Mouse (Mus musculus): Measurements from ENCODE around the gene Psma5. TPM values are rescaled to one million over a fixed set of nuclear protein-coding genes. Genes with fewer than 3 reads are reported as not detected.
A peak's percentile ranks its signal among the peaks of the same experiment; 100 is the strongest.

Psma5 gene
- polyA plus RNA-seq (2016; fragmentation: Nextera tagmentation; extraction: Ambion mirVana): 374 and 403 TPM in 2 replicates

- Histone ChIP-seq H3K4me1 (peaks cover 10% of the 10 kb centered on the region; the same call in 1 of the 2 replicates), H3K4me3 (peak within 1 kb of the TSS; percentile 96), H3K27me3 (ENCODE audit: low read depth, poor library complexity, severe bottlenecking) (no peaks in the 10 kb centered on the region), H3K27ac (peak within 1 kb of the TSS; percentile 83), H3K9me3 (replicated peaks) (no peaks in the 10 kb centered on the region), H3K36me3 (peaks cover 14% of the 10 kb centered on the region)
- peak; percentile 96 for DNase-seq (ENCODE audit: low spot score)
- under 1% methylated on average over 79 of the region's 79 CpGs for WGBS
Measured at GRCm38 (mm10) chr3:108256719-108257637, at the start of gene Psma5. Gene Psma5 (plus strand): TSS chr3:108256926.

- Histone ChIP-seq H3K4me3 (peak overlapping the region; percentile 68), H3K36me3 (peaks cover 49% of the 10 kb centered on the region), H3K4me1 (peaks cover 32% of the 10 kb centered on the region), H3K9me3 (replicated peaks) (no peaks in the 10 kb centered on the region), H3K27me3 (ENCODE audit: low read depth, poor library complexity, severe bottlenecking) (no peaks in the 10 kb centered on the region), H3K27ac (peak overlapping the region; percentile 99)
- DNase-seq (ENCODE audit: low spot score): no peak
- 79% methylated on average over 3 of the region's 3 CpGs for WGBS
Measured at GRCm38 (mm10) chr3:108209001-108209400, 47.7 kb upstream of the Psma5 start.

DNA sequence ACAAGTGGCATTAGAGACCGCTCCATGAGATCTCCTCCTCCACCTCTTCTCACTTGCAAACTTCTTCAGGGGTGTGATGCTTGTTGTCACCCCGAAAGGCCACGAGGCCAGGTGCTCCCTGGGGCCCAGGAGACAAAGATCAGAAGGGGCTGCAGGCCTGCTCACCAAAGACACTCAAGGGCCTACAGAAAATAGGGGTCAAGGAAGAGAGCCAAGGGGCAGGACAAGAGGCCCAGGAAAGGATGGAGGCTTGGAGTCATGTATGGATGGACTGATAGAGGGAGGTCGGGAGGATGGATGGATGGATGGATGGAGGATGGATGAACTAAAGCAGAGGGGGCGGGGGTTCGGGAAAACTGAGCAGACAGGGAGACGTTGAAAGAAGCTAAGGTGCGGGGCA lies 47.2 kb upstream of the Psma5 start:
- Histone ChIP-seq H3K36me3 (peaks cover 44% of the 10 kb centered on the region), H3K27me3 (ENCODE audit: low read depth, poor library complexity, severe bottlenecking) (no peaks in the 10 kb centered on the region), H3K9me3 (replicated peaks) (no peaks in the 10 kb centered on the region), H3K4me1 (peaks cover 31% of the 10 kb centered on the region), H3K27ac (peak overlapping the region; percentile 99), H3K4me3 (peak overlapping the region; percentile 68)
- WGBS: 10% methylated on average over 8 of the region's 8 CpGs
- no peak for DNase-seq (ENCODE audit: low spot score)

DNA sequence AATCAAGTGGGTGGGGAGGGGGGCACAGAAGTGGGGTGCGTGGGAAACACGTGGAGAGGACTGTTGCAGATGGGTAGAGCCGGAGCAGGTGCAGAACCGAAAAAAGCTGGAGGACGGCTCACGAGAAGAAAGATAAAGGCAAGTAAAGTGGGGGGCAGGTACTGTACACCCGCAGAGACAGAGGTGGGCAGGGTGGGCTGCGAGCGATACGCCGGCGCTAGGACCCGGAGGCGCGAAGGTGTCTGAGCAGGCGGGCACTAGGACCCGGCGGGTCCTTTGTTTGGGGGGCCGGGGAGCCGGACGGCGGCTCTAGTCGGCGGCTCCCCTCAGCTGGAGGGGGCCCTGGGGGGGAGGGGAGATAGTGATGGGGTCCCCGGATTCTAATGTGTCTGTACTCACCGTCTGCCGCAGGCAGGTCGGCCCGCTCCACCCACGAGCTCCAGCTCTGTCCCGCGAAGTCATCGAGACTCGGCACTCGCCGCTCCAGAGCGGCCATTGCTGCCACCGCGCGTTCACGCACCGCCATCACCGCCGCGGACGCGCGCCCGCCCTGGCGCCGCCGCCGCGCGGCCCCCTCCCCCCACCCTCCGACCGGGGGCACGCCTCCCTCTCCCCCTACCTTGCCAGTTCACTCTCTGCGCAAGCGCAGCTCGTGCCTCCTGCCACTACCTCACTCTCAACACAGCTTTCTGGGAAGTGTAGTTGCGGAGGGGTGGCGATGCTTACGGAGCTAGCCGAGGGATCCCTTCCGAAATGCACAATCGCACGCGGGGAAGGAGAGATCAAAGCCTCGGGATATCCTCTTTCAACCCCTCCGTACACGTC lies 46.6 kb upstream of the Psma5 start:
- H3K36me3 ChIP-seq: peaks cover 37% of the 10 kb centered on the region
- no peaks in the 10 kb centered on the region for H3K27me3 ChIP-seq (ENCODE audit: low read depth, poor library complexity, severe bottlenecking)
- no peaks in the 10 kb centered on the region for H3K9me3 ChIP-seq (replicated peaks)
- WGBS: under 1% methylated on average over 58 of the region's 72 CpGs
- DNase-seq (ENCODE audit: low spot score): peak; percentile 97
- peak overlapping the region; percentile 68 for H3K4me3 ChIP-seq
- peak overlapping the region; percentile 99 for H3K27ac ChIP-seq
- H3K4me1 ChIP-seq: peaks cover 31% of the 10 kb centered on the region

DNA sequence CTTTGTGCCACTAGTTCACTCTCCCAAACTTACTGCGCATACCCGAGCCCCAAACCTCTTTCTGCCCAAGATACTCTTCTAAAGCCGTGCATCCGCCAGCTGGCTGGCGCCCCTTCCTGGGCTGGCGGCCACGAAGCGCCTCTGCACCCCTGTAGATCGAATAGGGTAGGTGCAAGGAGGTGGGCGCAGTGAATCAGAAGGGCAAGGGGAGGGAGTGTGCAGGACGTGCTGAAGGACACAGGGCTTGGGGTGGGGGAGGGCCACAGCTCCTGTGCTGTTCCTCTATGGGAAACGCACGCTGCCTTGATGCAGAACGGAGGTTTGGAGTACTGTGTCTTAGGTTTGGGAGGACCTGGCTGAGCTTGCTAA lies 46.0 kb upstream of the Psma5 start, which contains the start of gene Atxn7l2:
Atxn7l2 (minus strand) TSS at position 164 of the 369 bp plus-strand sequence.
- H3K4me1 ChIP-seq: peaks cover 31% of the 10 kb centered on the region
- no peaks in the 10 kb centered on the region for H3K27me3 ChIP-seq (ENCODE audit: low read depth, poor library complexity, severe bottlenecking)
- H3K27ac ChIP-seq: peak within 1 kb of the TSS; percentile 99
- H3K9me3 ChIP-seq (replicated peaks): no peaks in the 10 kb centered on the region
- peaks cover 31% of the 10 kb centered on the region for H3K36me3 ChIP-seq
- under 1% methylated on average over 14 of the region's 14 CpGs for WGBS
- H3K4me3 ChIP-seq: peak within 1 kb of the TSS; percentile 68
- DNase-seq (ENCODE audit: low spot score): no peak

DNA sequence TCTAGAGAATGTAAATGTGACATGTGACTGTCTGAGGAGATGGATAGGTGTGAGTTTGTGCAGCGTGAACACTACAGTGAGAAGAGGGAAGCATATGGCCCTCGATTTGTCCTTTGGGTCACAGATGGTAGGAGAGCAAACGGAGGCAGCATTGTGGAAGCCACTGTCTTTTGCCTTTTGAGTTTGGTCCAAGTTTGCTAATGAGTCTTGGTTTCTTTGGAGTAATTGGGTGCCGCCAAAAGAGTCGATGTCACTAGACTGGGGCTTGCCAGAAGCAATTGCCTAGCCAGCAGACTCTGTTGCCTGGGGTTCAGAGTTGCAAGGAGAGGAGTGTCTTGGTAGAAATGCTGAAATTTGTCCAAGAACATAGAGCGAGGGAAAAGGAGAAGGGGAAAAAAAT lies 44.9 kb upstream of the Psma5 start:
- H3K27me3 ChIP-seq (ENCODE audit: low read depth, poor library complexity, severe bottlenecking): peaks cover 5% of the 10 kb centered on the region; the same call in 1 of the 2 replicates
- WGBS: 87% methylated on average over 6 of the region's 6 CpGs
- no peak overlapping the region for H3K27ac ChIP-seq
- H3K4me1 ChIP-seq: peaks cover 31% of the 10 kb centered on the region
- H3K36me3 ChIP-seq: peaks cover 20% of the 10 kb centered on the region
- no peaks in the 10 kb centered on the region for H3K9me3 ChIP-seq (replicated peaks)
- no peak for DNase-seq (ENCODE audit: low spot score)
- no peak overlapping the region for H3K4me3 ChIP-seq

GRCm38 (mm10) chr3:108212406-108212805 lies 44.3 kb upstream of the Psma5 start:
- no peak overlapping the region for H3K27ac ChIP-seq
- H3K36me3 ChIP-seq: peaks cover 15% of the 10 kb centered on the region
- no peaks in the 10 kb centered on the region for H3K9me3 ChIP-seq (replicated peaks)
- no peak overlapping the region for H3K4me3 ChIP-seq
- 80% methylated on average over 8 of the region's 8 CpGs for WGBS
- peaks cover 31% of the 10 kb centered on the region for H3K4me1 ChIP-seq
- H3K27me3 ChIP-seq (ENCODE audit: low read depth, poor library complexity, severe bottlenecking): peaks cover 5% of the 10 kb centered on the region; the same call in 1 of the 2 replicates
- no peak for DNase-seq (ENCODE audit: low spot score)

GRCm38 (mm10) chr3:108214734-108215133 lies 42.0 kb upstream of the Psma5 start:
- peak; percentile 69 for DNase-seq (ENCODE audit: low spot score)
- WGBS: 20% methylated on average over 5 of the region's 5 CpGs

GRCm38 (mm10) chr3:108220661-108221060 lies 36.1 kb upstream of the Psma5 start:
- H3K27me3 ChIP-seq (ENCODE audit: low read depth, poor library complexity, severe bottlenecking): peaks cover 63% of the 10 kb centered on the region
- WGBS: 84% methylated on average over 3 of the region's 3 CpGs
- no peaks in the 10 kb centered on the region for H3K36me3 ChIP-seq
- H3K27ac ChIP-seq: no peak overlapping the region
- H3K9me3 ChIP-seq (replicated peaks): no peaks in the 10 kb centered on the region
- H3K4me3 ChIP-seq: no peak overlapping the region
- peaks cover 1% of the 10 kb centered on the region for H3K4me1 ChIP-seq
- DNase-seq (ENCODE audit: low spot score): no peak

More at GRCm38 (mm10) chr3:108214734-108215133, 42.0 kb upstream of the Psma5 start:
- no peaks in the 10 kb centered on the region for H3K9me3 ChIP-seq (replicated peaks)
- H3K27me3 ChIP-seq (ENCODE audit: low read depth, poor library complexity, severe bottlenecking): peaks cover 11% of the 10 kb centered on the region; the same call in 1 of the 2 replicates
- H3K4me1 ChIP-seq: peaks cover 12% of the 10 kb centered on the region
- no peak overlapping the region for H3K27ac ChIP-seq
- no peaks in the 10 kb centered on the region for H3K36me3 ChIP-seq
- H3K4me3 ChIP-seq: no peak overlapping the region

DNA sequence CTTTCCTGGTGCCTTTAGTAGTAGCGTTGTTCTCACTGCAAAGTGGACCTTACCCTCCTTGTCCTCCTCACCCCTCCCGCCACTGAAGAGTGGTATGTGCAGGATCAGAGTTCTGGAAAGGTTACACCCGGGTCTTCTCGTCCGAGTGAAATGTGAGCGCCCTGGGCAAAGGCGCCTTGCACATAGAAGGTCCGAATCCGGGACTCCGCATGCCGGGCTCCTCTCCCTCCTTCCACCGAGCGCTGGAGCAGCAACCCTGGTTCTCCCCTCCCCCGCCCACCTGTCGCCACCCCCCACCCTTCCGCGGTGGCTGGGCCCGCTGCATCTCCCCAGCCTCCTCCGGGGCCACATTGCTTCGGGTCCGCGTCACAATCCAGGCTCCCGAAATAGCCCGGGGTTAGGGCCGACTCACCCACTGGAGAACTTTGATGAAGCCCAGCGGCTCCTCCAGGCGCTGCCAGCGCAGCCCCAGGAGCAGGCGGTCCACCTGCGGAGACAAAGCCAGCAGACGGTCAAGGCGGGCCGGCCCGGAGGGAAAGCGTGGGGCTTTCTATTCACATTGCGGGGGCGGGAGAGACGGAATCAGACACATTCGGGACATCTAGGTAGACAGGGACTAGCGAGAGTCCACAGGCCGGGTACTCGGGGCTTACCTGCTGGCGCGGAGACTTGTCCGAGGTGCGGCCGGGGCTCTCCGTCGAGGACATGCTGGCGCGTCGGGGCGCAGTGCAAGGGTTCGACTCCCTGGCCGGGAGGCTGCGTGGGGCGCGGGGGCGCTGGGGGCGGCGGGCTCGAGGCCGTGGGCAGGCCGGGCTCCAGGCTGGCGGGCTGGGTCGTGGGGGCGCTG lies 30.8 kb upstream of the Psma5 start:
- Histone ChIP-seq H3K27me3 (ENCODE audit: low read depth, poor library complexity, severe bottlenecking) (peaks cover 83% of the 10 kb centered on the region), H3K27ac (peak overlapping the region; percentile 70), H3K4me1 (peaks cover 13% of the 10 kb centered on the region), H3K9me3 (replicated peaks) (no peaks in the 10 kb centered on the region), H3K4me3 (peak overlapping the region; percentile 55), H3K36me3 (no peaks in the 10 kb centered on the region)
- DNase-seq (ENCODE audit: low spot score): peak; percentile 71
- WGBS: 3% methylated on average over 61 of the region's 67 CpGs

- 6% methylated on average over 44 of the region's 44 CpGs for WGBS
- no peaks in the 10 kb centered on the region for H3K9me3 ChIP-seq (replicated peaks)
- no peak for DNase-seq (ENCODE audit: low spot score)
- no peaks in the 10 kb centered on the region for H3K36me3 ChIP-seq
- H3K4me1 ChIP-seq: peaks cover 13% of the 10 kb centered on the region
- H3K27me3 ChIP-seq (ENCODE audit: low read depth, poor library complexity, severe bottlenecking): peaks cover 75% of the 10 kb centered on the region
- peak within 1 kb of the TSS; percentile 55 for H3K4me3 ChIP-seq
- peak within 1 kb of the TSS; percentile 70 for H3K27ac ChIP-seq
Measured at GRCm38 (mm10) chr3:108226558-108227350, 30.0 kb upstream of the Psma5 start, which contains the start of gene Sypl2. Gene Sypl2 (minus strand): TSS chr3:108226648.

Data from limb, embryonic 10.5 days (tissue).